Mouse (Mus musculus): ENCODE results near the gene Vcp.
A peak's percentile ranks its signal among the peaks of the same experiment; 100 is the strongest.

Vcp gene

GRCm38 (mm10) chr4:42943341-42943740 is 57.0 kb downstream of the Vcp start:
- DNase-seq: no peak

- DNase-seq: no peak
Observed at GRCm38 (mm10) chr4:42941396-42941795, 58.9 kb downstream of the Vcp start.

GRCm38 (mm10) chr4:42933630-42934029 is 66.7 kb downstream of the Vcp start:
- peak; percentile 68 to 74 for DNase-seq

DNA sequence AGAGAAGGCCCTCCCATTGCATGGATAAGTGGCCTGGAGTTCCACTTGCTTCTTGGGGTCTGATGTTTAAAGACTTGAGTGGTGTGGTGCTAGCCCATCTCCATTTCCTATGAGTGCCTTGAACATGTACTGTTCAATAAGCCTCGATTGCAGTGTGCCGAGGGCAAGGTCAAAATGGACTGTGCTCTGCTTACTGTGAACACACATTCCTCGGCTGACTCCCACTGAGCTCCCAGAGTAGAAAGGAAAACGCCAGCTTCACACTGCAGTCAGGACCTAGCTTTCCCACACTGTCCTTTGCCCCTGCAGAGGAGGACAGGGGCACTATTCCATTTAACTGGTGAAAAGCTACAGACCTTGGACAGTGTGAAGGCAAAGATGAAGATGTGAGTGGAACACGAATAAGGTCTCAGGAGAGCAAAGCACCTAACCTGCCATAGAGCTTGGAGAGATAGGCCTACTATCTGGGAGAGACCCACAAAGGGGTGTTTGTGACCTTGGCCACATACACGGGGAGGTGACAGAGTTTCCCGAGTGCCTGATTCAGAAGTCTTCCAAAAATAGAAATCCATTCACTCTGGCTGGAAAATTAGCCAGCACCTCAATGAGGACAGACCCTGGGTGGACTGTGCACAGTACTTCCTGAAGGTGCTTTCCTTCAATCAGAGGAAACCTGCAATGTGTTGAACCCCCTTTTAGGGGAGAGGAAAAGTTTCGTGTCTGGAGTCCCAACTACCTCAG is 67.9 kb downstream of the Vcp start:
- DNase-seq: peak in 1 of 2 experiments; percentile 4
